Mouse (Mus musculus) stomach, embryonic 14.5 days (tissue): ENCODE measurements around the gene Pram1. TPM values are rescaled to one million over a fixed set of nuclear protein-coding genes. Genes with fewer than 3 reads are reported as not detected.

Source experiments
- ATAC-seq: fragments of 200-750 bp; cut with Nextera tagmentation; 2 replicates; pipeline ENCODE4 v1.8.0; 2017; ENCODE audit warnings: low read depth, moderate TSS enrichment; ENCODE audit not compliant: insufficient number of reproducible peaks, insufficient read depth, low FRiP score
- H3K27ac ChIP-seq: fragments of 300-500 bp; sonication (generic); 2 replicates; pipeline ENCODE4 v1.5.1; 2014; ENCODE audit warnings: mild to moderate bottlenecking, low read length, moderate library complexity, mixed read lengths
- H3K27me3 ChIP-seq: fragments of 300-500 bp; sonication (generic); 2 replicates; pipeline ENCODE4 v1.6.1; 2014; ENCODE audit warnings: low read length, control low read depth, mixed read lengths; ENCODE audit not compliant: control insufficient read depth, insufficient read depth
- H3K36me3 ChIP-seq: fragments of 300-500 bp; sonication (generic); 2 replicates; pipeline ENCODE4 v1.6.1; 2014; ENCODE audit warnings: mild to moderate bottlenecking, control low read depth, low read length, moderate library complexity, mixed read lengths; ENCODE audit not compliant: control insufficient read depth, insufficient read depth
- H3K4me1 ChIP-seq: fragments of 300-500 bp; sonication (generic); 2 replicates; pipeline ENCODE4 v1.6.1; 2014; ENCODE audit warnings: low read length, control low read depth, mixed read lengths; ENCODE audit not compliant: control insufficient read depth, insufficient read depth
- H3K4me2 ChIP-seq: fragments of 300-500 bp; sonication (generic); replicated peaks from 2 replicates; pipeline ENCODE4 v1.6.1; 2014; ENCODE audit warnings: low read depth, low read length, control low read depth
- H3K4me3 ChIP-seq: fragments of 300-500 bp; sonication (generic); 2 replicates; pipeline ENCODE4 v1.5.1; 2014; ENCODE audit warnings: low read depth, low read length, control low read depth
- H3K9ac ChIP-seq: fragments of 300-500 bp; sonication (generic); replicated peaks from 2 replicates; pipeline ENCODE4 v1.6.1; 2014; ENCODE audit warnings: low read depth, mild to moderate bottlenecking, control low read depth, low read length, moderate library complexity, mixed read lengths
- H3K9me3 ChIP-seq: fragments of 300-500 bp; sonication (generic); 2 replicates; pipeline ENCODE4 v1.6.1; 2016; ENCODE audit warnings: low read depth, low read length, control low read depth; ENCODE audit not compliant: control insufficient read depth
- WGBS: fragments of 180-500 bp; shearing (Covaris S2); extraction: QIAGEN DNeasy Blood & Tissue Kit; methylation state at CpG from one replicate; pipeline ENCODE4 v1.1.7; 2014; 5-methylcytosine and 5-hydroxymethylcytosine counted together
- polyA plus RNA-seq: library from polyadenylated mRNA; unstranded; fragments of >200 nt; fragmentation: Nextera tagmentation; extraction: Ambion mirVana; gene quantifications from 2 replicates; pipeline ENCODE4 v1.2.1, GENCODE M21; 2014

Gene Pram1
- polyA plus RNA-seq, 1 experiment from 2014 or later, result 0.59 TPM

- no peak overlapping the region for H3K4me2 ChIP-seq
- 61% methylated on average over 6 of the region's 6 CpGs for WGBS
- H3K4me3 ChIP-seq, result no peak overlapping the region
- peaks cover 17% of the 10 kb centered on the region for H3K36me3 ChIP-seq
- no peak overlapping the region for H3K27ac ChIP-seq
- no peaks in the 10 kb centered on the region for H3K4me1 ChIP-seq
- H3K27me3 ChIP-seq, result no peaks in the 10 kb centered on the region
- ATAC-seq, result no peak
- no peak overlapping the region for H3K9ac ChIP-seq
- H3K9me3 ChIP-seq, result no peaks in the 10 kb centered on the region
Measured at GRCm38 (mm10) chr17:33639743-33640142, 1.9 kb downstream of the Pram1 start.

GRCm38 (mm10) chr17:33644068-33644467 lies 6.2 kb downstream of the Pram1 start:
- H3K4me3 ChIP-seq, result no peak overlapping the region
- ATAC-seq, result no peak
- H3K4me2 ChIP-seq, result no peak overlapping the region
- H3K36me3 ChIP-seq, result peaks cover 50% of the 10 kb centered on the region
- H3K9me3 ChIP-seq, result no peaks in the 10 kb centered on the region
- no peaks in the 10 kb centered on the region for H3K27me3 ChIP-seq
- H3K4me1 ChIP-seq, result no peaks in the 10 kb centered on the region
- H3K9ac ChIP-seq, result no peak overlapping the region
- H3K27ac ChIP-seq, result no peak overlapping the region
- 94% methylated on average over 4 of the region's 4 CpGs for WGBS

GRCm38 (mm10) chr17:33645073-33645472 lies 7.2 kb downstream of the Pram1 start:
- Histone ChIP-seq H3K4me3 (no peak overlapping the region), H3K27me3 (no peaks in the 10 kb centered on the region), H3K4me2 (no peak overlapping the region), H3K27ac (no peak overlapping the region), H3K9me3 (no peaks in the 10 kb centered on the region), H3K36me3 (peaks cover 60% of the 10 kb centered on the region), H3K9ac (no peak overlapping the region), H3K4me1 (no peaks in the 10 kb centered on the region)
- WGBS, result 95% methylated on average over 8 of the region's 8 CpGs
- ATAC-seq, result no peak

- H3K4me1 ChIP-seq, result no peaks in the 10 kb centered on the region
- no peak overlapping the region for H3K4me2 ChIP-seq
- H3K27me3 ChIP-seq, result no peaks in the 10 kb centered on the region
- peak; percentile 37; the same call in 1 of the 2 replicates for ATAC-seq
- H3K9ac ChIP-seq, result no peak overlapping the region
- H3K4me3 ChIP-seq, result no peak overlapping the region
- H3K36me3 ChIP-seq, result peaks cover 83% of the 10 kb centered on the region
- WGBS, result 97% methylated on average over 34 of the region's 34 CpGs
- H3K27ac ChIP-seq, result no peak overlapping the region
- H3K9me3 ChIP-seq, result no peaks in the 10 kb centered on the region
Measured at GRCm38 (mm10) chr17:33649781-33650475, 12.1 kb downstream of the Pram1 start.

- no peak overlapping the region for H3K27ac ChIP-seq
- WGBS, result 63% methylated on average over 3 of the region's 3 CpGs
- H3K4me2 ChIP-seq, result no peak overlapping the region
- no peaks in the 10 kb centered on the region for H3K4me1 ChIP-seq
- H3K9ac ChIP-seq, result no peak overlapping the region
- H3K27me3 ChIP-seq, result no peaks in the 10 kb centered on the region
- peaks cover 54% of the 10 kb centered on the region for H3K36me3 ChIP-seq
- no peak overlapping the region for H3K4me3 ChIP-seq
- no peak for ATAC-seq
- no peaks in the 10 kb centered on the region for H3K9me3 ChIP-seq
Measured at GRCm38 (mm10) chr17:33666813-33667212, 29.0 kb downstream of the Pram1 start.

- Histone ChIP-seq H3K4me1 (no peaks in the 10 kb centered on the region), H3K9ac (no peak overlapping the region), H3K4me2 (no peak overlapping the region), H3K9me3 (no peaks in the 10 kb centered on the region), H3K27me3 (no peaks in the 10 kb centered on the region), H3K36me3 (peaks cover 31% of the 10 kb centered on the region), H3K27ac (no peak overlapping the region), H3K4me3 (no peak overlapping the region)
- WGBS, result 86% methylated on average over 3 of the region's 3 CpGs
- ATAC-seq, result no peak
Measured at GRCm38 (mm10) chr17:33669681-33670080, 31.8 kb downstream of the Pram1 start.

GRCm38 (mm10) chr17:33673837-33674236 lies 36.0 kb downstream of the Pram1 start:
- no peak for ATAC-seq

GRCm38 (mm10) chr17:33675452-33675851 lies 37.6 kb downstream of the Pram1 start:
- Histone ChIP-seq H3K27me3 (no peaks in the 10 kb centered on the region), H3K4me3 (no peak overlapping the region), H3K4me2 (no peak overlapping the region), H3K9me3 (no peaks in the 10 kb centered on the region), H3K9ac (no peak overlapping the region), H3K4me1 (peaks cover 9% of the 10 kb centered on the region; the same call in 1 of the 2 replicates), H3K36me3 (peaks cover 23% of the 10 kb centered on the region), H3K27ac (no peak overlapping the region)
- ATAC-seq, result no peak

More at GRCm38 (mm10) chr17:33673837-33674236, 36.0 kb downstream of the Pram1 start:
- WGBS, result 67% methylated on average over 1 of the region's 1 CpGs
- Histone ChIP-seq H3K9ac (no peak overlapping the region), H3K4me2 (no peak overlapping the region), H3K4me1 (peaks cover 4% of the 10 kb centered on the region; the same call in 1 of the 2 replicates), H3K36me3 (peaks cover 20% of the 10 kb centered on the region), H3K27me3 (no peaks in the 10 kb centered on the region), H3K9me3 (no peaks in the 10 kb centered on the region), H3K4me3 (no peak overlapping the region), H3K27ac (no peak overlapping the region)

- no peak overlapping the region for H3K4me2 ChIP-seq
- peaks cover 9% of the 10 kb centered on the region; the same call in 1 of the 2 replicates for H3K4me1 ChIP-seq
- 90% methylated on average over 2 of the region's 2 CpGs for WGBS
- H3K4me3 ChIP-seq, result no peak overlapping the region
- H3K9ac ChIP-seq, result no peak overlapping the region
- H3K27ac ChIP-seq, result no peak overlapping the region
- no peak for ATAC-seq
- no peaks in the 10 kb centered on the region for H3K27me3 ChIP-seq
- peaks cover 23% of the 10 kb centered on the region for H3K36me3 ChIP-seq
- H3K9me3 ChIP-seq, result no peaks in the 10 kb centered on the region
Measured at GRCm38 (mm10) chr17:33676086-33676485, 38.2 kb downstream of the Pram1 start.
